Mouse (Mus musculus): ENCODE data around the gene Pcbd2. TPM values are rescaled to one million over a fixed set of nuclear protein-coding genes. Genes with fewer than 3 reads are reported as not detected.

The Pcbd2 gene
- polyA plus RNA-seq, 1 experiment, result 40.0 TPM

- H3K4me1 ChIP-seq (ENCODE audit: control insufficient read depth, insufficient read depth, low read length), result peaks cover 16% of the 10 kb centered on the region
- H3K4me3 ChIP-seq (replicated peaks; ENCODE audit: insufficient read depth, low read depth, low read length), result no peak overlapping the region
- DNase-seq, result no peak
- H3K27ac ChIP-seq (ENCODE audit: insufficient read depth, low read length), result no peak overlapping the region
- 63% methylated on average over 2 of the region's 2 CpGs for WGBS
- no peak for TF ChIP-seq CTCF (IDR thresholded peaks at IDR 0.05; ENCODE audit: borderline replicate concordance, insufficient read depth, low read depth, low read length)
- TF ChIP-seq POLR2A (IDR thresholded peaks at IDR 0.05; ENCODE audit: borderline replicate concordance, insufficient read depth, low read length), result no peak
- no peaks in the 10 kb centered on the region for H3K27me3 ChIP-seq (ENCODE audit: control insufficient read depth, insufficient read depth, low read length)
Observed at GRCm38 (mm10) chr13:55721995-55722394, 5.2 kb upstream of the Pcbd2 start.

GRCm38 (mm10) chr13:55726598-55727119 is 509 bp upstream of the Pcbd2 start:
- Histone ChIP-seq H3K4me3 (replicated peaks; ENCODE audit: insufficient read depth, low read depth, low read length) (peak overlapping the region; percentile 81), H3K4me1 (ENCODE audit: control insufficient read depth, insufficient read depth, low read length) (peaks cover 5% of the 10 kb centered on the region), H3K27me3 (ENCODE audit: control insufficient read depth, insufficient read depth, low read length) (no peaks in the 10 kb centered on the region), H3K27ac (ENCODE audit: insufficient read depth, low read length) (peak overlapping the region; percentile 79)
- TF ChIP-seq POLR2A (IDR thresholded peaks at IDR 0.05; ENCODE audit: borderline replicate concordance, insufficient read depth, low read length) (no peak), CTCF (IDR thresholded peaks at IDR 0.05; ENCODE audit: borderline replicate concordance, insufficient read depth, low read depth, low read length) (peak; percentile 20; the same call in 1 of the 2 replicates)
- peak in 1 of 2 experiments; percentile 36 for DNase-seq
- WGBS, result 4% methylated on average over 4 of the region's 4 CpGs

- no peaks in the 10 kb centered on the region for H3K27me3 ChIP-seq (ENCODE audit: control insufficient read depth, insufficient read depth, low read length)
- peak overlapping the region; percentile 79 for H3K27ac ChIP-seq (ENCODE audit: insufficient read depth, low read length)
- H3K4me3 ChIP-seq (replicated peaks; ENCODE audit: insufficient read depth, low read depth, low read length), result peak overlapping the region; percentile 81
- 3% methylated on average over 19 of the region's 19 CpGs for WGBS
- TF ChIP-seq POLR2A (IDR thresholded peaks at IDR 0.05; ENCODE audit: borderline replicate concordance, insufficient read depth, low read length) (no peak), CTCF (IDR thresholded peaks at IDR 0.05; ENCODE audit: borderline replicate concordance, insufficient read depth, low read depth, low read length) (peak; percentile 46; the same call in 1 of the 2 replicates)
- DNase-seq, result peak; percentile 69 to 73
- H3K4me1 ChIP-seq (ENCODE audit: control insufficient read depth, insufficient read depth, low read length), result no peaks in the 10 kb centered on the region
Observed at GRCm38 (mm10) chr13:55727839-55728238, 671 bp downstream of the Pcbd2 start.

DNA sequence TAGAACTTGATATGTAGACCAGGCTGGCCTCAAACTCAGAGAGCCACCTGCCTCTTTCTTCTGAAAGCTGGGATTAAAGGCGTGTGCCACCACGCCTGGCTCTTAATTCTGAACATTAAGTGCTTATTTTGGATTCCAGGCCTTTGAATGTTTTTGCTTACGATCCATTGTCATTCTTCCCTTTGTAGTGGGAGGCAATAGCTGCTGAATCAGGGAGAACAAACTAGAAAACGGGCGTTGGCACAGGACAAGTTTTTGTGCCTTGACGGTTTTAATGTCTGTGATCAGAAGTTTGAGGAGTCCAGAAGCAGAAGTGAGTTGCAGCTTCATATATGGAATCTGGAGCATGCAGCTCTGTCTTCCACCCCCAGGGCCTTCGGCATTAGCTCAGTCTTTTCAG is 3.5 kb downstream of the Pcbd2 start:
- no peak for DNase-seq
- no peaks in the 10 kb centered on the region for H3K27me3 ChIP-seq (ENCODE audit: control insufficient read depth, insufficient read depth, low read length)
- H3K4me1 ChIP-seq (ENCODE audit: control insufficient read depth, insufficient read depth, low read length), result no peaks in the 10 kb centered on the region
- no peak overlapping the region for H3K27ac ChIP-seq (ENCODE audit: insufficient read depth, low read length)
- no peak overlapping the region for H3K4me3 ChIP-seq (replicated peaks; ENCODE audit: insufficient read depth, low read depth, low read length)
- TF ChIP-seq POLR2A (IDR thresholded peaks at IDR 0.05; ENCODE audit: borderline replicate concordance, insufficient read depth, low read length) (no peak), CTCF (IDR thresholded peaks at IDR 0.05; ENCODE audit: borderline replicate concordance, insufficient read depth, low read depth, low read length) (no peak)
- WGBS, result 89% methylated on average over 7 of the region's 7 CpGs

- H3K27ac ChIP-seq (ENCODE audit: insufficient read depth, low read length), result no peak overlapping the region
- TF ChIP-seq POLR2A (IDR thresholded peaks at IDR 0.05; ENCODE audit: borderline replicate concordance, insufficient read depth, low read length) (no peak), CTCF (IDR thresholded peaks at IDR 0.05; ENCODE audit: borderline replicate concordance, insufficient read depth, low read depth, low read length) (no peak)
- no peaks in the 10 kb centered on the region for H3K27me3 ChIP-seq (ENCODE audit: control insufficient read depth, insufficient read depth, low read length)
- WGBS, result 74% methylated on average over 2 of the region's 2 CpGs
- DNase-seq, result no peak
- H3K4me3 ChIP-seq (replicated peaks; ENCODE audit: insufficient read depth, low read depth, low read length), result no peak overlapping the region
- no peaks in the 10 kb centered on the region for H3K4me1 ChIP-seq (ENCODE audit: control insufficient read depth, insufficient read depth, low read length)
Observed at GRCm38 (mm10) chr13:55732121-55732520, 5.0 kb downstream of the Pcbd2 start.

DNA sequence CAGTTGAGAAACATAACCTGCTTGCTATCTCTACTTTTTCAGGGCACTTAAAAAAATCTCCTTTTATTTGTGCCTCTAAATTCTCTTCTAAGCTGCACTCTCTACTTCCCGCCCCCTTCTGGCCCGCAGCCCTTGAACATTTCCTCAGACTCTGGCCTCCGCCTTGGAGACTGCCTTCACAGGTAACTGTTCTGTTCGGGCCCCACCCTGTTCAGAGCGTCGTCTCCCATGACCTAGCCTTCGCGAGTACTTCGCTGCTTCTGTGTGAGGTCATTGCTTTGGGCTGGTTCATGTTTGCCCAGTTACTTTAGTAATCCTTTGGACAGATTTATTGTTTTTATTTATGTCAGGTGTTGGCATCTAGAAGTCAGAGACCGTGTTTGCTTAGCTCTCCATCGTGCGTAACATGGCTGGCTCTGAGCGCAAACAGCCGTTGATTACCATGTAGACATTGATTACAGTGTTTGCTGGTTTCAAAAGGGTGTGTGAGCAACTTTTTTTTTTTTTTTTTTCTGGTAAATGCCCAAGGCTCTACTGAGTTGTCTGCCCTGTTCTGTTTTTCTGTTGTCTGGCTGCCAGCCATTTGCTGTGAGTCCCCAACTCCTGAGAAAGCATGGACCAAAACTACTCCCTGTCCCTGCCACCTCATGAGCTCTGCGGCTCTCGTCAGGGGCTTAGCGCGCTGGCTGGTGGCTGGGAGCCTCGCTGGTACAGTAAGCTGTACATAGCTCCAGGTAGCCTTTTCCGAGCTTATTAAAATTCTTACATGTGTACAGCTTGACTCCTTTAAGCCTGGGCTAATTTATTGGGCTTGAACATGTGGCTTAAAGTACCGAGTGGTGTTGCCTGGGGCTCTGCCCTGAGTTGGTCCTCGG is 6.7 kb downstream of the Pcbd2 start:
- no peak for DNase-seq
- Histone ChIP-seq H3K27me3 (ENCODE audit: control insufficient read depth, insufficient read depth, low read length) (no peaks in the 10 kb centered on the region), H3K4me3 (replicated peaks; ENCODE audit: insufficient read depth, low read depth, low read length) (no peak overlapping the region), H3K4me1 (ENCODE audit: control insufficient read depth, insufficient read depth, low read length) (no peaks in the 10 kb centered on the region), H3K27ac (ENCODE audit: insufficient read depth, low read length) (no peak overlapping the region)
- 87% methylated on average over 22 of the region's 22 CpGs for WGBS
- TF ChIP-seq CTCF (IDR thresholded peaks at IDR 0.05; ENCODE audit: borderline replicate concordance, insufficient read depth, low read depth, low read length) (no peak), POLR2A (IDR thresholded peaks at IDR 0.05; ENCODE audit: borderline replicate concordance, insufficient read depth, low read length) (no peak)

DNA sequence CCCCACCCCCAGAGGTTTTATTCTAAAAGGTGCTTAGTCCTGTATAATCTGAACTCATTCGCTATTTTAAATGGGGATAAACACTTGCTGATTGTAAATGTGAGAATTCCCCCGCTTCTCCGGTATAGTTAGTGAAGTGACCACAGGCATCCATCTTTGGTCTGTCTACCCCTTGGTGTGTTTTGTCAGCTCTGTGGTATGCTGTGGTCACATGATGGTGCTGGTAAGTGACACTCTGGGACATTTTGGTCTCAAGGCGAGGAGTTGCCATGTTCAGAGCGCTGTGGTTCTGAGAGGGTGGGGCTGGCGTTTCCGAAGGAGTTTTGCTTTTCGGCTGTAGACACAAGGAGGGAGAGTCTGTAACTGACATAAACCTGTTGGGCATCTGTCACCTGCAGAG is 10.7 kb downstream of the Pcbd2 start:
- no peak overlapping the region for H3K4me3 ChIP-seq (replicated peaks; ENCODE audit: insufficient read depth, low read depth, low read length)
- no peaks in the 10 kb centered on the region for H3K27me3 ChIP-seq (ENCODE audit: control insufficient read depth, insufficient read depth, low read length)
- H3K4me1 ChIP-seq (ENCODE audit: control insufficient read depth, insufficient read depth, low read length), result 0 out of 2 replicates have a peak, but pooled peaks cover 2% of the 10 kb centered on the region
- DNase-seq, result no peak
- H3K27ac ChIP-seq (ENCODE audit: insufficient read depth, low read length), result no peak overlapping the region
- WGBS, result 91% methylated on average over 8 of the region's 8 CpGs
- no peak for TF ChIP-seq POLR2A (IDR thresholded peaks at IDR 0.05; ENCODE audit: borderline replicate concordance, insufficient read depth, low read length)

DNA sequence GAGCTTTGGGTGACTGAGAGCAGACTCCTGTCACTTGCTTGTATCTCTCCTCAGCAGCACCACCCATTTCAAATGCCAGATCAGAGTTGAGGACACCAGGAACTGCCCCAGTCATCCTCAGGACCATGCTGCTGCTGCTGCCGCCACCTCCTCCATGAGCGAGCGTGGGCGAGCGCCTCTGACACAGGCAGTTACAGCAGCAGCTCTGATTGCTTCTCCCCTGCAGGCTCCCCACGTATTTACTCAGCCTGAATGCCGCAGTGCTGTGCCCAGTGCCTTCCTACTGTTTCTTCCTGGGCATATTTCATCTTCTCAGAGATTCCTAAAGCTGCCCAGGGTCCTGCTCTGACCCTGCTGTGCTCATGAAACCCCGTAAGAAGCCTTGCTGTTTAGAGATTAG is 15.1 kb downstream of the Pcbd2 start:
- no peak for DNase-seq

More for the DNA sequence above, 15.1 kb downstream of the Pcbd2 start:
- Histone ChIP-seq H3K4me3 (replicated peaks; ENCODE audit: insufficient read depth, low read depth, low read length) (no peak overlapping the region), H3K27ac (ENCODE audit: insufficient read depth, low read length) (no peak overlapping the region), H3K27me3 (ENCODE audit: control insufficient read depth, insufficient read depth, low read length) (no peaks in the 10 kb centered on the region), H3K4me1 (ENCODE audit: control insufficient read depth, insufficient read depth, low read length) (0 out of 2 replicates have a peak, but pooled peaks cover 2% of the 10 kb centered on the region)
- TF ChIP-seq POLR2A (IDR thresholded peaks at IDR 0.05; ENCODE audit: borderline replicate concordance, insufficient read depth, low read length), result no peak
- TF ChIP-seq CTCF (IDR thresholded peaks at IDR 0.05; ENCODE audit: borderline replicate concordance, insufficient read depth, low read depth, low read length), result no peak
- 55% methylated on average over 8 of the region's 8 CpGs for WGBS
